Mouse (Mus musculus) liver, adult 10 weeks (tissue): ENCODE data around the gene Fblim1. TPM values are rescaled to one million over a fixed set of nuclear protein-coding genes. Genes with fewer than 3 reads are reported as not detected.

Source experiments
- polyA plus RNA-seq: library from polyadenylated mRNA; stranded (reverse); fragments of 350-450 nt; fragmentation: Illumina TruSeq; extraction: RNeasy Lipid Tissue Mini Kit (QIAGEN cat#74804); gene quantifications from one replicate; pipeline ENCODE4 v1.2.3, GENCODE M21; 2014; ENCODE audit warnings: low read depth, low replicate concordance

Gene Fblim1
- polyA plus RNA-seq = 0.48 TPM

DNA sequence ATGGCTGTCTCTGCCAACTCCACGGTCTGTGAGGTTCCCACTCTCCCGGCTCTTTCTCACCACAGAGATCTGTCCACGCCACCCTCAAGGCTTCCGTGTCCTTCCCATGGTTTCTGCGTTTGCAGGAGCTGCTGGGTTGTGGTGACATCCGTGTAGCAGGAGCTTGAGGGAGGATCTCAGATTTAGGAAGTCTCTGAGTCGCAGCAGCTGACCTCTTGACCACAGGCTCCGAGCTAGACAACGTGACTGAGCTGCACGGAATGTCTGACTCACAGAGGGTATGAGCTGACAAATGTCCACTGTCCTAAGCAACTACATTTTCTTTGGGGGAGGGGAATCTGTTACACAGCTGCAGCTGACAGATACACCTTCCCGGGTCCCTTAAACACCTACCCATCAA is at the start of gene Fblim1:
Fblim1 (minus strand) TSS at position 236 of the 400 bp plus-strand sequence.

GRCm38 (mm10) chr4:141623666-141624065 is 17.8 kb upstream of the Fblim1 start, which contains the start of gene Slc25a34:
TSS of gene Slc25a34 (minus strand) at chr4:141623821.

GRCm38 (mm10) chr4:141618565-141619243 is 12.8 kb upstream of the Fblim1 start, which contains the start of gene Tmem82:
TSS of gene Tmem82 (minus strand) at chr4:141618633.

DNA sequence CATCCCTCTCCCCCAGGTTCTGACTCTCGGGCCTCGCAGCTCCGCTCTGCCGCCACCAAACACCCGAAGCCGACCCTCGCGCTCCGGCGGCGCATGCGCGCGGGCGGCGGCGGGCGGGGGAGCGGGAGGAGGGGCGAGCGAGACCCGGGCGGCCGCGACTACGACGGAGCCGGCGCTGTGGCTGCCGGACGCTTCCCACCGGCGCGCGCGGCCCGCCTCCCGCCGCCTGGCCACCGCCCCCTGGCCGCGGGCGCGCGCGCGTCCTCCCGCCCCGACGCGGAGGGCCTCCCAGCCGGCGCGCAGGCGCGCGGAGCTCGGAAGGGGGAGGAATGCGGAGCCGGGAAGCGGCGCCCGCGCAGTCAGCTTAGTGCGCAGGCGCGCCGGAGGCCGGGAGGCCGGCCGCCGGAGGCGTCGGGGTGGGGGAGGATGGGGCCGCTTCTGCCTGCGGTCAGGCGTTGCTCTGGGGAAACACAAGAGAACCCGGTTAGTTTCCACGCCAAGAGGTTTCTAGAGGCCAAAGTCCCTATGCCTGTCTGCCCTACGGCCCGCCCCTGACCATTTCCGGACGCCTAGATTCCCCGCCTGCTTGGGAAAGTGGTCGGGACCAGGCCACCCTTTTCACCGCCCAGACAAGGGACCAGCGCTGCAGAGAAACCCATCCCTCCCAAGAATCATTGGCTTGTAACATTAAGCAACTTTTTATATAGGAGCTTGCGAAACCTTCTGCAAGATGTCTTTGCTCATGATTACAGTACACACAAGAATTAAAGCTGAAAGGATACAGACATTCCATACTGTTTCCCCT is 67.3 kb downstream of the Fblim1 start, which contains the start of gene Spen:
Spen (minus strand) TSS at position 190 of the 805 bp plus-strand sequence.

Other genes with a start within 250 kb of the Fblim1 start
- gene Fam131c, start 237.9 kb downstream of the Fblim1 start, polyA plus RNA-seq = not detected
- not detected for gene Clcnka, start 207.4 kb downstream of the Fblim1 start, polyA plus RNA-seq
- gene Clcnkb, start 190.1 kb downstream of the Fblim1 start, polyA plus RNA-seq = not detected
- gene Hspb7, start 185.3 kb downstream of the Fblim1 start, polyA plus RNA-seq = not detected
- not detected for gene Srarp, start 170.0 kb downstream of the Fblim1 start, polyA plus RNA-seq
- gene Zbtb17, start 161.4 kb downstream of the Fblim1 start, polyA plus RNA-seq = 0.37 TPM
- gene Spen, start 67.5 kb downstream of the Fblim1 start, polyA plus RNA-seq = 1.6 TPM
- gene Tmem82, start 12.5 kb upstream of the Fblim1 start, polyA plus RNA-seq = 1.1 TPM
- 0.42 TPM for gene Slc25a34, start 17.7 kb upstream of the Fblim1 start, polyA plus RNA-seq
- 0.69 TPM for gene Plekhm2, start 58.8 kb upstream of the Fblim1 start, polyA plus RNA-seq
- gene Rsc1a1, start 79.5 kb upstream of the Fblim1 start, polyA plus RNA-seq = 5.0 TPM
- gene Ddi2, start 117.3 kb upstream of the Fblim1 start, polyA plus RNA-seq = 60.2 TPM
- 25.5 TPM for gene Agmat, start 140.6 kb upstream of the Fblim1 start, polyA plus RNA-seq
- 2.8 TPM for gene Dnajc16, start 184.8 kb upstream of the Fblim1 start, polyA plus RNA-seq
- gene Casp9, start 187.5 kb upstream of the Fblim1 start, polyA plus RNA-seq = 7.8 TPM
- not detected for gene Cela2a, start 220.1 kb upstream of the Fblim1 start, polyA plus RNA-seq
- not detected for gene Ctrc, start 240.3 kb upstream of the Fblim1 start, polyA plus RNA-seq